Mouse (Mus musculus): ENCODE measurements around the gene Surf6. TPM values are rescaled to one million over a fixed set of nuclear protein-coding genes. Genes with fewer than 3 reads are reported as not detected.
"Not testable (repeated sequence)": the region's sequence is repeated elsewhere in the genome, so short reads cannot be mapped to it uniquely, and the experiment has no call there.

The Surf6 gene
- polyA plus RNA-seq, 1 experiment from 2014 or later: 15.8 TPM

DNA sequence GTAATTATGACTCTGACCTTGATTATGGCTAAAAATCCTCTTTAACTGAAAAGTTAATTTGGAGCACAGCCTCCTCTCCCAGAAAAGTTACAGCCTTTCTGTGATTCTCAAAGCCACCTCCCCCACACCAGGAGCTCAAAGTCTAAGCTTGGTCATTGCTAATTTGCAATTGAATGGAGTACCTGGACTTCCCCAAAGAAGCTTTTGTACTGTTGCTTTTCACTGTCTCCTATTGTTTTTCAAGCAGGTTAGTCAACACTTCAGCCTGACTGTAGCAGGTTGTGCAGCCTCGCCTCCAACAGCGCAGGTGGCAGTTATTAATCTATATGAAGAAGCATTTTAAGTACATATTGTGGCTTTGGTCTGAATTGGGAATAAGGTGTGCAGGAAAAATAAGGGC lies 17.1 kb downstream of the Surf6 start:
- H3K27ac ChIP-seq (ENCODE audit: low read depth, low read length); DNase-seq (ENCODE audit: low spot score); H3K4me3 ChIP-seq (ENCODE audit: low read depth, low read length); H3K9me3 ChIP-seq (ENCODE audit: control insufficient read depth, low read length); H3K36me3 ChIP-seq (ENCODE audit: control insufficient read depth, insufficient read depth, low read length); H3K27me3 ChIP-seq (replicated peaks; ENCODE audit: control insufficient read depth, insufficient read depth, low read length); H3K9ac ChIP-seq (ENCODE audit: low read depth, low read length); H3K4me1 ChIP-seq (replicated peaks; ENCODE audit: control insufficient read depth, insufficient read depth, low read length); H3K4me2 ChIP-seq; ATAC-seq (replicated peaks; ENCODE audit: low FRiP score): not testable (repeated sequence)
- 87% methylated on average over 2 of the region's 2 CpGs for WGBS

DNA sequence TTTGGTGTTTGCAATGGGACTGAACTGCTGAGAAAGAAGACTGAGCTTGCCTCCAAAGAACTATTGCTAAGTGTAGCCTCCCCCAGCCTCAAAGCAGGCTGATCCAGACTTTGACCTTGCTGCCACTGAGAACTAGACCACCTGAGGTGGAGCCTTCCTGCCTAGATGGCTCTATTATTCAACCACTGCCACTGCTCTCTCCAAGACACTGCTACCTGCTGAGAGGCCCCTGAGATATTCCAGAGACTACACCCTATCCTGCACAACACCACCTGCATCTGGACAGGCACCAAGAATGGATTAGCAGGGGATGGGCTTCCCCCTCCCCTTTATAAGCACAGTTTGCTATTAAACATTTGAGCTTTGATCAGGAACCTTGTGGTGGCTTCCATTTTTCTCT lies 24.1 kb downstream of the Surf6 start:
- Histone ChIP-seq H3K4me3 (ENCODE audit: low read depth, low read length) (no peak overlapping the region), H3K4me1 (replicated peaks; ENCODE audit: control insufficient read depth, insufficient read depth, low read length) (no peaks in the 10 kb centered on the region)

DNA sequence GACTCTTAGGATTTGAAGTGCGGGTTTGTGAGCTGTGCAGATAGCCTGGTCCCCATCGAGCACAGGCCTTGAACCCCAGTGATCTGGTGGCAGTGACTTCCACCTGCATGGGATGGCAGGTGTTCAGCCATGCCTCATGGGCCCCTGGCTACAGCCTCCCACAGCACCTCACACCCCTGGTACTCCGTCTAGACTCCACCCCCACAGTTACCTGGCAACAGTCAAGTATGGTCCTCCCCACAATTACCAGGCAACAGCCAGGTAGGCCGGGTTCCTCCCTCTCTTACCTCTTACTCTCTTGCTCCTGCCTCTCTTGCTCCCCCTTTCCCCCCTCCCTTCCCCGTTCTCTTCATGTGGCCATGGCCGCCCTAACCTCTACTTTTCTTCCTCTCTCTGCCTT lies 32.0 kb downstream of the Surf6 start:
- Histone ChIP-seq H3K4me1 (replicated peaks; ENCODE audit: control insufficient read depth, insufficient read depth, low read length) (no peaks in the 10 kb centered on the region), H3K9ac (ENCODE audit: low read depth, low read length) (no peak overlapping the region), H3K27ac (ENCODE audit: low read depth, low read length) (no peak overlapping the region), H3K36me3 (ENCODE audit: control insufficient read depth, insufficient read depth, low read length) (no peaks in the 10 kb centered on the region), H3K9me3 (ENCODE audit: control insufficient read depth, low read length) (no peaks in the 10 kb centered on the region), H3K4me3 (ENCODE audit: low read depth, low read length) (no peak overlapping the region), H3K27me3 (replicated peaks; ENCODE audit: control insufficient read depth, insufficient read depth, low read length) (0 out of 2 replicates have a peak, but pooled peaks cover 3% of the 10 kb centered on the region), H3K4me2 (no peak overlapping the region)
- no peak for DNase-seq (ENCODE audit: low spot score)
- ATAC-seq (replicated peaks; ENCODE audit: low FRiP score): no peak
- WGBS: 56% methylated on average over 6 of the region's 6 CpGs

More for the DNA sequence above, 24.1 kb downstream of the Surf6 start:
- H3K27me3 ChIP-seq (replicated peaks; ENCODE audit: control insufficient read depth, insufficient read depth, low read length): no peaks in the 10 kb centered on the region
- no peaks in the 10 kb centered on the region for H3K36me3 ChIP-seq (ENCODE audit: control insufficient read depth, insufficient read depth, low read length)
- no peaks in the 10 kb centered on the region for H3K9me3 ChIP-seq (ENCODE audit: control insufficient read depth, low read length)
- H3K9ac ChIP-seq (ENCODE audit: low read depth, low read length): no peak overlapping the region
- no peak overlapping the region for H3K4me2 ChIP-seq
- H3K27ac ChIP-seq (ENCODE audit: low read depth, low read length): no peak overlapping the region
- DNase-seq (ENCODE audit: low spot score) (no peak), ATAC-seq (replicated peaks; ENCODE audit: low FRiP score) (no peak)

DNA sequence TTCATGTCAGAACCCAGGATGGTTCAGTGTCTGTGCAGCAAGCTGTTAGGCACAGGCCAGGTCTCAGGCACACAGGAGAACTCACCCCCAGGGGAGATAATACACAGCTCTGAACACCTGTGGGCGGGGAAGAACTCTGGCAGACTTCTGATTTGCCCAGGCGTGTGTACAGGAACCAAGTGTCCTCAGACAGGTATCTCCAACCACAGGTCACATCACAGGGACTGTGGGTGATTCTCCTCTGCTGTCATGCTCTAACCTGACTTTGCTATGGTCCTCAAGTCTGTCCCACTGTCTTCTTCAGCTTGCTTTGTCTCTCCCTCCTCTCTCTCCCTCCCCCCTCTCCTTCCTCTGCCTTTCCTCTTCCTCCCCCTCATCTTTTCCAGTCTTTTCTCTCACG lies 37.8 kb downstream of the Surf6 start, which contains the start of gene Abo:
Abo (minus strand) TSS at position 101 of the 400 bp plus-strand sequence.
- no peaks in the 10 kb centered on the region for H3K27me3 ChIP-seq (replicated peaks; ENCODE audit: control insufficient read depth, insufficient read depth, low read length)
- H3K4me1 ChIP-seq (replicated peaks; ENCODE audit: control insufficient read depth, insufficient read depth, low read length): no peaks in the 10 kb centered on the region
- WGBS: 51% methylated on average over 3 of the region's 3 CpGs
- no peaks in the 10 kb centered on the region for H3K36me3 ChIP-seq (ENCODE audit: control insufficient read depth, insufficient read depth, low read length)
- H3K4me3 ChIP-seq (ENCODE audit: low read depth, low read length): no peak within 1 kb of the TSS
- ATAC-seq (replicated peaks; ENCODE audit: low FRiP score): no peak
- H3K9ac ChIP-seq (ENCODE audit: low read depth, low read length): no peak within 1 kb of the TSS
- no peak for DNase-seq (ENCODE audit: low spot score)
- H3K4me2 ChIP-seq: no peak within 1 kb of the TSS
- no peak within 1 kb of the TSS for H3K27ac ChIP-seq (ENCODE audit: low read depth, low read length)
- H3K9me3 ChIP-seq (ENCODE audit: control insufficient read depth, low read length): no peaks in the 10 kb centered on the region

DNA sequence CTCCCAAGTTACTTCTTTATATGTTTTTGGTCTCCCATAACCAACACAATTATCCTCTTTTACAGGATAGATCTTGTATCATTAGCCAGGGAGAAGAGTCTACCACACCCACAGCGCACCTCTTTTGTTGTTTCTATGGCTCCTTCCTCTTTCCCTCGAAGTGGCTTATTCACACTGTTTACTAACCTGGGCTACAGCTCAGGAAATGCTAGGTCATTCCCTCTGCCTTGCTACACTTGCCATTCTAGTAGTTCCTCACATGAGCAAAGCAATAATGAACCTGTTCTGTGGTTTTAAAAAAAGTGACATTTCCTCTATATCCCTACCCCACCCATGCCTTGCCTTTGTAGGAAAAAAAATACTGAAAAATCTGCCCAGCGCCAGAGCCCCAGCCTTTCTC lies 39.8 kb downstream of the Surf6 start:
- ATAC-seq (replicated peaks; ENCODE audit: low FRiP score) (no peak), DNase-seq (ENCODE audit: low spot score) (no peak)
- Histone ChIP-seq H3K4me3 (ENCODE audit: low read depth, low read length) (no peak overlapping the region), H3K27me3 (replicated peaks; ENCODE audit: control insufficient read depth, insufficient read depth, low read length) (no peaks in the 10 kb centered on the region), H3K4me2 (no peak overlapping the region), H3K9ac (ENCODE audit: low read depth, low read length) (no peak overlapping the region), H3K36me3 (ENCODE audit: control insufficient read depth, insufficient read depth, low read length) (no peaks in the 10 kb centered on the region), H3K27ac (ENCODE audit: low read depth, low read length) (no peak overlapping the region), H3K9me3 (ENCODE audit: control insufficient read depth, low read length) (no peaks in the 10 kb centered on the region), H3K4me1 (replicated peaks; ENCODE audit: control insufficient read depth, insufficient read depth, low read length) (no peaks in the 10 kb centered on the region)
- WGBS: 64% methylated on average over 3 of the region's 3 CpGs

DNA sequence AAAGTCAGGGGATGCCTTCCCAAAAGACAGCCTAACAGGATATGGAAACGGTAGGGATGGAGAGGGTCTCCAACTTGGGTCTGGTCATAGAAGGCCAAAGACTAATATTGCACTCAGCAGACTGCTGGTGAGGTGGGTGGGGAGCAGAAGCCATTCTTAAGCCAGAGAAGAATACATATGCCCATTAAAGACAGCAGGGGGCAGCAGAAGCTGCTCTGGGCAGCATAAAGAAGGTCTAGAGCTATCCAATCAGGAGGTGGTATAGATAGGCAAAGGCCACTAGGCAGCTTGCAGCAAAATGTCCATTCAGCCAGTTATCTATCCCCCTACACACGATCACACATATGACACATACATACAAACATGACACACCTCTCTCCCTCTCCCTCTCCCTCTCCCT lies 55.0 kb downstream of the Surf6 start:
- ATAC-seq (replicated peaks; ENCODE audit: low FRiP score): no peak
- WGBS: 45% methylated on average over 2 of the region's 2 CpGs

More for the DNA sequence above, 55.0 kb downstream of the Surf6 start:
- H3K4me2 ChIP-seq: no peak overlapping the region
- H3K4me1 ChIP-seq (replicated peaks; ENCODE audit: control insufficient read depth, insufficient read depth, low read length): no peaks in the 10 kb centered on the region
- no peaks in the 10 kb centered on the region for H3K9me3 ChIP-seq (ENCODE audit: control insufficient read depth, low read length)
- H3K4me3 ChIP-seq (ENCODE audit: low read depth, low read length): no peak overlapping the region
- no peak overlapping the region for H3K9ac ChIP-seq (ENCODE audit: low read depth, low read length)
- no peak overlapping the region for H3K27ac ChIP-seq (ENCODE audit: low read depth, low read length)
- no peak for DNase-seq (ENCODE audit: low spot score)
- H3K36me3 ChIP-seq (ENCODE audit: control insufficient read depth, insufficient read depth, low read length): no peaks in the 10 kb centered on the region
- no peaks in the 10 kb centered on the region for H3K27me3 ChIP-seq (replicated peaks; ENCODE audit: control insufficient read depth, insufficient read depth, low read length)

Other genes starting within 250 kb of the Surf6 start
- gene Lcn4, start 231.6 kb downstream of the Surf6 start, polyA plus RNA-seq (2014; fragmentation: Nextera tagmentation; extraction: Ambion mirVana): not detected in 2 replicates
- gene Abo, start 37.9 kb downstream of the Surf6 start, polyA plus RNA-seq (2014; fragmentation: Nextera tagmentation; extraction: Ambion mirVana): not detected in 2 replicates
- 34.8 and 39.1 TPM in 2 replicates for gene Med22, start 7.8 kb upstream of the Surf6 start, polyA plus RNA-seq (2014; fragmentation: Nextera tagmentation; extraction: Ambion mirVana)
- 874 and 991 TPM in 2 replicates for gene Rpl7a, start 7.9 kb upstream of the Surf6 start, polyA plus RNA-seq (2014; fragmentation: Nextera tagmentation; extraction: Ambion mirVana)
- 61.5 and 64.7 TPM in 2 replicates for gene Surf2, start 13.5 kb upstream of the Surf6 start, polyA plus RNA-seq (2014; fragmentation: Nextera tagmentation; extraction: Ambion mirVana)
- 56.5 and 58.3 TPM in 2 replicates for gene Surf1, start 13.7 kb upstream of the Surf6 start, polyA plus RNA-seq (2014; fragmentation: Nextera tagmentation; extraction: Ambion mirVana)
- 183 and 193 TPM in 2 replicates for gene Surf4, start 31.0 kb upstream of the Surf6 start, polyA plus RNA-seq (2014; fragmentation: Nextera tagmentation; extraction: Ambion mirVana)
- 0.10 and 0.16 TPM in 2 replicates for gene Stkld1, start 31.2 kb upstream of the Surf6 start, polyA plus RNA-seq (2014; fragmentation: Nextera tagmentation; extraction: Ambion mirVana)
- gene Rexo4, start 61.5 kb upstream of the Surf6 start, polyA plus RNA-seq (2014; fragmentation: Nextera tagmentation; extraction: Ambion mirVana): 58.8 TPM in 2 replicates
- gene Adamts13, start 70.5 kb upstream of the Surf6 start, polyA plus RNA-seq (2014; fragmentation: Nextera tagmentation; extraction: Ambion mirVana): 0.43 and 0.63 TPM in 2 replicates
- 32.6 and 32.9 TPM in 2 replicates for gene Cacfd1, start 107.0 kb upstream of the Surf6 start, polyA plus RNA-seq (2014; fragmentation: Nextera tagmentation; extraction: Ambion mirVana)
- 0.51 and 0.64 TPM in 2 replicates for gene Slc2a6, start 125.1 kb upstream of the Surf6 start, polyA plus RNA-seq (2014; fragmentation: Nextera tagmentation; extraction: Ambion mirVana)
- 0.12 and 0.13 TPM in 2 replicates for gene Mymk, start 169.3 kb upstream of the Surf6 start, polyA plus RNA-seq (2014; fragmentation: Nextera tagmentation; extraction: Ambion mirVana)
- 1.8 and 3.5 TPM in 2 replicates for gene Adamtsl2, start 176.5 kb upstream of the Surf6 start, polyA plus RNA-seq (2014; fragmentation: Nextera tagmentation; extraction: Ambion mirVana)
- gene Fam163b, start 239.6 kb upstream of the Surf6 start, polyA plus RNA-seq (2014; fragmentation: Nextera tagmentation; extraction: Ambion mirVana): 0.14 and 0.29 TPM in 2 replicates

All from liver, embryonic 11.5 days (tissue).